Mouse (Mus musculus) hindbrain, postnatal 0 days (tissue): ENCODE results near the gene Ppp3r1. TPM values are rescaled to one million over a fixed set of nuclear protein-coding genes. Genes with fewer than 3 reads are reported as not detected.
"Not testable (repeated sequence)": the region's sequence is repeated elsewhere in the genome, so short reads cannot be mapped to it uniquely, and the experiment has no call there.

Experiments
- ATAC-seq: fragments of 200-750 bp; cut with Nextera tagmentation; 2 replicates; pipeline ENCODE4 v1.8.0; 2017; ENCODE audit warnings: mild to moderate bottlenecking, moderate TSS enrichment, moderate library complexity
- DNase-seq: peaks from one replicate; pipeline ENCODE4 v3.0.0-alpha.2; 2015; ENCODE audit warnings: low spot score
- H3K27ac ChIP-seq: fragments of 300-500 bp; sonication (generic); 2 replicates; pipeline ENCODE4 v1.5.1; 2014; ENCODE audit warnings: mild to moderate bottlenecking
- H3K27me3 ChIP-seq: fragments of 300-500 bp; sonication (generic); 2 replicates; pipeline ENCODE4 v1.6.1; 2014; ENCODE audit warnings: low read length, mixed read lengths; ENCODE audit not compliant: insufficient read depth
- H3K36me3 ChIP-seq: fragments of 300-500 bp; sonication (generic); 2 replicates; pipeline ENCODE4 v1.6.1; 2014; ENCODE audit warnings: low read length, mixed read lengths; ENCODE audit not compliant: insufficient read depth
- H3K4me1 ChIP-seq: fragments of 300-500 bp; sonication (generic); 2 replicates; pipeline ENCODE4 v1.6.1; 2014; ENCODE audit warnings: antibody characterized with exemption, low read length, mixed read lengths; ENCODE audit not compliant: insufficient read depth
- H3K4me2 ChIP-seq: fragments of 300-500 bp; sonication (generic); 2 replicates; pipeline ENCODE4 v1.6.1; 2014; ENCODE audit warnings: low read depth, mild to moderate bottlenecking, low read length, moderate library complexity, mixed read lengths
- H3K4me3 ChIP-seq: fragments of 300-500 bp; sonication (generic); 2 replicates; pipeline ENCODE4 v1.5.1; 2014; ENCODE audit warnings: low read length
- H3K9ac ChIP-seq: fragments of 300-500 bp; sonication (generic); replicated peaks from 2 replicates; pipeline ENCODE4 v1.6.1; 2014; ENCODE audit warnings: mild to moderate bottlenecking, low read length, moderate library complexity, mixed read lengths
- H3K9me3 ChIP-seq: fragments of 300-500 bp; sonication (generic); 2 replicates; pipeline ENCODE4 v1.6.1; 2016; ENCODE audit warnings: low read length, mixed read lengths
- CTCF ChIP-seq: IDR thresholded peaks from 2 replicates; pipeline ENCODE4 v1.5.1; 2016; ENCODE audit warnings: antibody characterized with exemption, control low read depth, low read depth
- WGBS: fragments of 180-500 bp; shearing (Covaris S2); extraction: QIAGEN DNeasy Blood & Tissue Kit; methylation state at CpG from one replicate; pipeline ENCODE4 v1.1.7; 2014; 5-methylcytosine and 5-hydroxymethylcytosine counted together
- polyA plus RNA-seq: library from polyadenylated mRNA; unstranded; fragments of >200 nt; fragmentation: Nextera tagmentation; extraction: Ambion mirVana; gene quantifications from 2 replicates; pipeline ENCODE4 v1.2.1, GENCODE M21; 2015
- total RNA-seq: library from RNA; depleted of rRNA; stranded (reverse); fragments of >200 nt; gene quantifications from 2 replicates; pipeline ENCODE4 v1.2.3, GENCODE M21; 2014; rRNA removed

Ppp3r1 gene
- total and polyA plus RNA-seq, 2 experiments from 2014 or later, result 90.3 to 268 TPM

DNA sequence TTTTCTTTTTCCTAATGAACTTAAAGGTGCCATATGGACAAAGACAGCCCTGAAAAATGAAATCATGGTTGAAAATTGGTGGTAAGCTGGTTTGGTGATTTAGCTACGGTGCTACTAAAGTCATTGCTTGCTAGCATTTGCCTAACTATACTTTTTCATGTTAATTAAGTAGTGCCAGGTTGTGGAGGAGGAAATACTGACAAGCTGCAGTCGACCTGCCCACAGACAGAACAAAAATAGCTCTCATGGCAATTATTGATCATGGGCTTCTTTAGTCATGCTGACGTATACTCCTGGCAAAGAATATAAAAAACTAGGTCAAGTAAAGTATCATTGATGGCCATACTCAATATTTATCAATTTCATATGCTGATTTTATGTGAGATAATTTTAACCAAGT, 56.4 kb downstream of the Ppp3r1 start:
- Histone ChIP-seq H3K9me3 (no peaks in the 10 kb centered on the region), H3K9ac (no peak overlapping the region), H3K27ac (no peak overlapping the region), H3K4me3 (no peak overlapping the region), H3K27me3 (no peaks in the 10 kb centered on the region), H3K36me3 (no peaks in the 10 kb centered on the region), H3K4me1 (no peaks in the 10 kb centered on the region), H3K4me2 (no peak overlapping the region)
- ATAC-seq (no peak), DNase-seq (no peak)
- WGBS, result 90% methylated on average over 3 of the region's 3 CpGs
- no peak for TF ChIP-seq CTCF

- no peak for TF ChIP-seq CTCF
- WGBS, result 94% methylated on average over 8 of the region's 8 CpGs
These were observed 62.1 kb downstream of the Ppp3r1 start for GRCm38 (mm10) chr11:17221126-17221525.

DNA sequence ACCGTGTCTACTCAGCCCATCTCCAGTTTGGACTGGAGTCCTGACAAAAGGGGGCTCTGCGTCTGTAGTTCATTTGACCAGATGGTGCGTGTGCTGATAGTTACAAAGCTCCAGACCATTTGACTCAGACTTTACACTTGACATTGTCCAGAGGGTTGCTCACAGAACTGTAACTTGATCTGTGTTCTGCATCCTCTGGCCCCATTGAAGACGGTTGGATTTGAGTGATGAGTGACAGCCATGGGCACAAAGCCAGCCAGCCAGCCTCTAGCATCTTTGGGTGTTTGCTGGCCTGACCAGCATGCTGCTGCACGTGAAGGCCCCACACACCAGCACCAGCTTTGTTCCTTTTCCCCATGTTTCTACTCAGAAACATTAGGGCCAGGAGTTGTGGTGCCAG, 73.7 kb downstream of the Ppp3r1 start:
- TF ChIP-seq CTCF, result no peak
- 80% methylated on average over 5 of the region's 5 CpGs for WGBS
- DNase-seq, result no peak
- no peaks in the 10 kb centered on the region; the same call in 1 of the 2 replicates for H3K36me3 ChIP-seq
- H3K27ac ChIP-seq, result no peak overlapping the region
- H3K9ac ChIP-seq, result no peak overlapping the region
- no peak overlapping the region for H3K4me2 ChIP-seq
- no peaks in the 10 kb centered on the region for H3K4me1 ChIP-seq
- H3K9me3 ChIP-seq, result no peaks in the 10 kb centered on the region
- no peak for ATAC-seq
- H3K4me3 ChIP-seq, result no peak overlapping the region
- H3K27me3 ChIP-seq, result no peaks in the 10 kb centered on the region

More at GRCm38 (mm10) chr11:17221126-17221525, 62.1 kb downstream of the Ppp3r1 start:
- ATAC-seq (no peak), DNase-seq (no peak)
- no peak overlapping the region for H3K9ac ChIP-seq
- no peak overlapping the region for H3K27ac ChIP-seq
- no peak overlapping the region for H3K4me3 ChIP-seq
- no peaks in the 10 kb centered on the region for H3K9me3 ChIP-seq
- peaks cover 7% of the 10 kb centered on the region; the same call in 1 of the 2 replicates for H3K36me3 ChIP-seq
- no peaks in the 10 kb centered on the region for H3K27me3 ChIP-seq
- no peaks in the 10 kb centered on the region for H3K4me1 ChIP-seq
- H3K4me2 ChIP-seq, result no peak overlapping the region

- Histone ChIP-seq H3K27ac (no peak overlapping the region), H3K27me3 (no peaks in the 10 kb centered on the region), H3K4me3 (no peak overlapping the region), H3K9me3 (no peaks in the 10 kb centered on the region), H3K4me1 (no peaks in the 10 kb centered on the region), H3K9ac (no peak overlapping the region), H3K4me2 (no peak overlapping the region), H3K36me3 (no peaks in the 10 kb centered on the region; the same call in 1 of the 2 replicates)
- 81% methylated on average over 5 of the region's 5 CpGs for WGBS
- ATAC-seq (no peak), DNase-seq (no peak)
- TF ChIP-seq CTCF, result no peak
These were observed 77.5 kb downstream of the Ppp3r1 start for GRCm38 (mm10) chr11:17236449-17237037.

DNA sequence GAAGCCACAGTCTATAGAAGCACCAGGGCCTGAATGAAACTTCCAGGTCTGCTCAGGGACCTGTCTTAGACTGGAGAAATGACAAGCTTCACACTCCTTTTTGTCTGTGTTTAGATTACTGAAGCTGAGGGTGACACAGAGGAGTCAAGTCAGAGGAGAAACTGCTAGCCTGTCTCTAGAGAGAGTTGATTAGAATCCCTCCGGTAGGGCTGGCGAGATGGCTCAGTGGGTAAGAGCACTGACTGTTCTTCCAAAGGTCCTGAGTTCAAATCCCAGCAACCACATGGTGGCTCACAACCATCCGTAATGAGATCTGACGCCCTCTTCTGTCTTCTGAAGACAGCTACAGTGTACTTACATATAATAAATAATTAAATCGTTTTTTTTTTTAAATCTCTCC, 79.5 kb downstream of the Ppp3r1 start:
- H3K36me3 ChIP-seq, DNase-seq, H3K27ac ChIP-seq, H3K9ac ChIP-seq, H3K4me2 ChIP-seq, ATAC-seq, H3K4me1 ChIP-seq, H3K27me3 ChIP-seq, H3K9me3 ChIP-seq, H3K4me3 ChIP-seq: not testable (repeated sequence)
- 94% methylated on average over 5 of the region's 5 CpGs for WGBS

- no peak overlapping the region for H3K9ac ChIP-seq
These were observed 89.7 kb downstream of the Ppp3r1 start for GRCm38 (mm10) chr11:17248715-17249114.

More at GRCm38 (mm10) chr11:17248715-17249114, 89.7 kb downstream of the Ppp3r1 start:
- Histone ChIP-seq H3K36me3 (no peaks in the 10 kb centered on the region), H3K9me3 (no peaks in the 10 kb centered on the region), H3K4me3 (no peak overlapping the region), H3K27me3 (no peaks in the 10 kb centered on the region), H3K4me2 (no peak overlapping the region), H3K27ac (no peak overlapping the region), H3K4me1 (no peaks in the 10 kb centered on the region)
- DNase-seq (no peak), ATAC-seq (no peak)
- TF ChIP-seq CTCF, result no peak

Other genes with a start within 250 kb of the Ppp3r1 start
- 0.29 and 0.78 TPM in 2 replicates for gene Fbxo48, start 207.9 kb upstream of the Ppp3r1 start, total RNA-seq
- 0.42 and 0.54 TPM in 2 replicates for gene Fbxo48, start 207.9 kb upstream of the Ppp3r1 start, polyA plus RNA-seq
- gene Cnrip1, start 107.7 kb upstream of the Ppp3r1 start, total RNA-seq, result 97.9 and 116 TPM in 2 replicates
- gene Cnrip1, start 107.7 kb upstream of the Ppp3r1 start, polyA plus RNA-seq, result 195 and 197 TPM in 2 replicates
- 3.3 and 3.7 TPM in 2 replicates for gene Plek, start 106.9 kb upstream of the Ppp3r1 start, total RNA-seq
- gene Plek, start 106.9 kb upstream of the Ppp3r1 start, polyA plus RNA-seq, result 4.0 and 4.1 TPM in 2 replicates
- gene Wdr92, start 22.8 kb downstream of the Ppp3r1 start, total RNA-seq, result 10.7 and 11.6 TPM in 2 replicates
- 11.4 and 13.1 TPM in 2 replicates for gene Wdr92, start 22.8 kb downstream of the Ppp3r1 start, polyA plus RNA-seq
- 14.8 and 25.0 TPM in 2 replicates for gene Pno1, start 52.3 kb downstream of the Ppp3r1 start, total RNA-seq
- gene Pno1, start 52.3 kb downstream of the Ppp3r1 start, polyA plus RNA-seq, result 56.4 and 60.9 TPM in 2 replicates
- gene C1d, start 98.3 kb downstream of the Ppp3r1 start, total RNA-seq, result 26.6 and 47.1 TPM in 2 replicates
- 170 and 175 TPM in 2 replicates for gene C1d, start 98.3 kb downstream of the Ppp3r1 start, polyA plus RNA-seq